Mouse (Mus musculus) liver, postnatal 0 days (tissue): Measurements from ENCODE around the gene Slc25a19.

Experiments
- CTCF ChIP-seq: sonication (generic); IDR thresholded peaks from 2 replicates; pipeline ENCODE4 v1.5.1; 2016; ENCODE audit warnings: antibody characterized with exemption, low read depth
- EP300 ChIP-seq: IDR thresholded peaks from 2 replicates; pipeline ENCODE4 v1.6.1; 2016; ENCODE audit warnings: antibody characterized with exemption, low read depth, mild to moderate bottlenecking

GRCm38 (mm10) chr11:115616371-115616770 lies 11.7 kb downstream of the Slc25a19 start:
- no peak for TF ChIP-seq EP300
- TF ChIP-seq CTCF: no peak
